Mouse (Mus musculus) inflammation-experienced regulatory T-cells, adult 6 months (primary cell): ENCODE results near the gene Tdrkh. TPM values are rescaled to one million over a fixed set of nuclear protein-coding genes. Genes with fewer than 3 reads are reported as not detected.

ENCODE experiments used
- ATAC-seq: one replicate; pipeline ENCODE4 v1.8.0; 2017
- polyA plus RNA-seq, 3 experiments: library from polyadenylated mRNA; unstranded; fragments of 100-300 nt; shearing (Covaris generic); gene quantifications; one replicate each; pipeline ENCODE4 v1.2.1; 2017

Gene Tdrkh
- polyA plus RNA-seq, 3 experiments from 2014 or later = 4.8 to 11.2 (median 7.8) TPM

DNA sequence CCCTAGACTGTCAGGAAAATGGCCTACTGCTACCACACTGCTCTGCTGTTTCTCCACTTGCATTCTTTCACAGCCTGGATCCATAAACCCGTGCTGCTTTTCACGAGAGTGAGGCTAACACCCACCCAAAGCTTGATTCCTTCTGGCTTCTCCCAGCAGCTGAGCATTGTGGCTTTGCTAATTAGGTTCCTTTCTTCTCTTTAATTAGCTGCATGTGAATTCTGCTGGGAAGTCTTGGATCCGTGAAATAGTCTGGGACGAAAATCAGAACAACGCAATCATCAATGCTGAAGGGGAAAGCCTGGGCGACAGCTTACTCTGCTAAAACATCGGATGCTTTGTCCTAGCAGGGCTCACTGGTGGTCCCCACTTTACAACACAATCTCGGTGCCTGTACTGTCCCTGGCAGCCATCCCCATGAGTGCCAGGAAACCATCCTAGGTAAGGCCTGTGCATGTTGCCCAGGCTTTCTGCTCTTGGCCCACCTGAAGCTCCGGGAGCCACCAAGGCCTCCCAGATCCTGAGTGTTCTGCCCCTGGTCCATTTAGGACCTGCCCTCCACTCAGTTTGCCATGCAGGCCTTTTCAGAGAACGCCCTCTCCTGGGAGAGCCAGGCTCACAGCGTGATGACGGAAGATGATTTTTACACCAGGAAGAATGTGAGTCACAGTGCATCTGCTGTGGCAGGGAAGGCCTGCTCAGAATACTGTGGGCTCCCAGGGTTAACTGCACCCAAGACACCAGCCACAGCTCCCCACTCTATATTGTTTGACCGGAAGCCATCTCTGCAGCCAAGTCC lies 52.8 kb downstream of the Tdrkh start:
- no peak for ATAC-seq

- no peak for ATAC-seq
Measured at GRCm38 (mm10) chr3:94468931-94469330, 55.9 kb downstream of the Tdrkh start.

DNA sequence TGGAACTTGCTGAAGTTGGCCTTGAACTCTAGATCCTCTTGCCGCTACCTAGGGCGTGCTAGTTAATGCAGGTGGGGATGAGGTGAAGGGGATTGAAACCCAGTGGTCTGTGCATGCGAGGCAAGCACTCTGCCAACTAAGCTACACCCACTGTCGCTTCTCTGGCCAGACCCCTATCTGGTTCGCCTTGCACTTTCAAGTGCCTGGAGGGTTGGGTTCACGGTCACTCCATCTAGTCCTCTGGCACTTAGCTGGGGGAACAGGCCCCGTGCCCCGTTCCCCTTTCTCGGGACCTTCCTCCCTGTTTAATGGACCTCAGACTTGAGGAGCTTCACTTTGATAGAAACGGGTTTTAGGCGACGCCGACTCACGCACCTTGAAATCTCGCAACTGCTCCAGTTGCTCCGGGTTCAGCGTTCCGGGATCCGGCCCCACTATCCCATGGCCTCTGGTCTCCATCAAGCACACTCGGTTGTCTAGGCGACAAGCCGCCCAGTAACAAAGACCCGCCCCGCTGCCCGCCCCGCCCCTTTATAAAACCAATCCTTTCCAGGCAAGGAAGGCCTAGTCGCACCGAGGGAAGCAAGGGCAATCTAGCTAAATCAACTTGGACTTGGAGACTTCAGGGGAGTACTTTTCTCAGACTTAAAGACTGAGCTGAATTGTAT lies 59.5 kb downstream of the Tdrkh start:
- no peak for ATAC-seq

DNA sequence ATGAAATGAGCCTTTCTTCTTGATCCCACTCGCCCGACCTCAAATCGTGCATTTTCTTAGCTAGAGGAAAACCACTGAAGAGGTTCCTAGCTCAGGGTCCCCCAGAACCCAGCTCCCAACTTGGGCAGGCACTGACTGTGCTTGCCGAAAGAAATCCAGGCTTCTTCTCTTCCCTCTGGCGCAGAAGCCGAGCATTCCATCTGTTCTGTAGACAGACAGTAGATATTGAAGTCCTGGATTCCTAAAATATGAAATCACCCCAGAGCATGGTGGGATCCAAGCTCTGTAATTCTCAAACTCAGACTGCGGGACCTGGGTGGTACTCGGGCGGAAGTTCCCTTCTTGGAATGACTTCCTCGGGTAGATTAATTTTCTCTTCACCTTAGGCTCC lies 60.0 kb downstream of the Tdrkh start:
- no peak for ATAC-seq

DNA sequence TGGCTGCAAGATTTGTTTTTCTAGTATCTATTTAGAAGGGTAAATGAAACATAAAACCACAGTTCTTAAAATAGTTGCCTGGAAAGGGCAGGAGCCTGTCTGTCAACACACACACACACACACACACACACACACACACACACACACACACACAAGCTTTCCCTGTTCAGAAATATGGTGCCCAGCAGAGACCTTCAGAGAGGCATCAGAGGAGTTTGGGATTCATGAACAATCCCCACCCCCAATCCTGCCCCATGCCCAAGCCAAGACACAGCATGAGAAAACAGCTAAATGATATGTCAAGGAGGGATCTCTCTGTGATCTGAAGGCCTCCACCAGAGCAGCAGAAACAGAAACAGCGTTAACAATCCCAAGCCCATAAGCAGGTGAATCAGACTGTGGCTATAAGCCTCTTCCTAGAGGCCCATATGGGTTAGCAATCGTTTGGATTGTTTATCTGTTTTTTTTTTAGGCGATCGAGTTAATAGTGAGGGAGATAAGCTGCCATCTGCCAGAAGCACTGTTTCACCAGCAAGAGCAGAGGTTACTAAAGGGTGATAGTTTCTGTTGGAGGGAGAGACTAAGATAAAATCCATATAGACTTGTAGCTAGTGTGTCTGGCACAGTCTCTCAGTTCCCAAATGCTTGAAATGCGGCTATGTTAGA lies 60.6 kb downstream of the Tdrkh start:
- no peak for ATAC-seq

DNA sequence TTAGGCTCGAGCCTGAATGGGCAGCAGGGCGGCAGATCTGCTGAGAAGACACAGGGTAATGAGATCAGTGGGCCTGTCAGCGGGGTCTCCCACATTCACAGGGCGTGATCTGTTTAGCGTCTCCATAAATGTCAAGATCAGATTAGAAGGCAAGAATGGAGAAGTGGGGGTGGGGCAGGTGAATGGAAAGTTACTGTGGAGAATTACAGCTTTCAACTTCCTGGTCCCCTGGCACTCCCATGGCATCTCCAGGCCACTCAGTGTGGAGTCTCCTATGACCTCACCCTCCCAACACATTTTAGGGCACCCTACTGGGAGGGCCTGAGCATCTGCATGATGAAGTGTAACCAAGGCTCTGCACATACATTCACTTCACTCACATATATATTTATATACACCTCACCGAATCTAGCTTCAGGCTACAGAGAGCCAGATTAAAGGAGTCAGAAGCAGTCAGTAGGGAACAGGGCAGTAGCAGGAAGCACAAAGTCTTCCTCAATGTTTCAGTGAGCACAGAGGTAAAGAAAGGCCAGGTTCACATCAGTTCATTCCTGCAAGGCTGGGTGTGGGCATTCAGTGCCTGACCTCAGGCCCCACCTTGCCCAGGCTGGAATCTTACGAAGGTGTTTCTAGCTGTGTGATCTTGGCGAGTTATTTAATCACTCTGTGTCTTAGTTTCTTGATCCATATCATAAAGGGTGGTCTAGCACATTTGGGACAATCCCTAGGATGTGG lies 63.4 kb downstream of the Tdrkh start:
- no peak for ATAC-seq

DNA sequence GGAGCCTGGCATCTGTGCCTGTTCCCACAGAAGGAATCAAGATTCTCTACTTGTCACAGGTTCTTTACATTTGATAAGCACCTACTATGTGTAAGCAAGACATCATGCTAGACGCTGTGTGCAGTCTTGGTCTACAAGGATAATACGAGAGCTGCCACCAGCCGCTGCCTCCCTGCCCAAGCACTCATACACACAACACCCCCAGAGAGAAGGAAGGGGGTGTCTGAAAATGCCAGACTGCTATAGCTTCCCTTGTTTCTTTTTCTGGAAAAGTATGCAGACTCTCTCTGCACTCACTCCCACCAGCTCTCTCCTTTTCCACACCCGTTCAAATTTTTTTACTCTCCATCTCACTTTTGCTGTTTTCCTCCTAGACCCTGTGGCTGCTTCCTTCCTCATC lies 64.4 kb downstream of the Tdrkh start:
- ATAC-seq = no peak

- no peak for ATAC-seq
Measured at GRCm38 (mm10) chr3:94477981-94478422, 64.9 kb downstream of the Tdrkh start, which contains the start of gene Celf3. TSS of gene Celf3 (plus strand) at chr3:94478295.

DNA sequence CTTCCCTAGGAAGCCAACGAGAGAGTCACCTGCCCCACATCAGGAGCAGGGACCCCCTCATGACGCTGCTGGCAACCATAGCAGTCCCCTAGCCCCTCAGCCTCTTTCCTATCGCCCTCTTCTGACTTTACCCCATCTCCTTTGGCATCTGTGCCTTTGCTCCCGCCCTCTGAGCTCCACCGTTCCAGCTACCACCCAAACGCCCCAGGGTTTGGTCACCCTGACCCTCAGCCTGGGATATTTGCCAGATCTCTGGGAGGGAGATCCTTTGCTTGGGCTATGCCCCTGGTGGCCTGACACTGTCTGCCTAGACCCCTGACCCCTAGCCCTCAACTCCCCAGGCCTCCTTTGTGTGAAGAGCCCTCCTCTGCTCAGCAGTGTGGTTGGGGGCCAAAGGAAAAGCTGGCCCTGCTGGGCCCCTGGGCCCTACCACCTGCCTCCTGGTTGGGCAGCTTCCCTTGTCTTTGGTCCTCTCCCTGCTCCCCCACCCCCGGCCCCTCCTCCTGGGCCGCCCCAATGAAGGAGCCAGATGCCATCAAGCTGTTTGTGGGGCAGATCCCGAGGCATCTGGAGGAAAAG lies 65.6 kb downstream of the Tdrkh start:
- ATAC-seq = no peak

GRCm38 (mm10) chr3:94479564-94479963 lies 66.5 kb downstream of the Tdrkh start:
- ATAC-seq = no peak

DNA sequence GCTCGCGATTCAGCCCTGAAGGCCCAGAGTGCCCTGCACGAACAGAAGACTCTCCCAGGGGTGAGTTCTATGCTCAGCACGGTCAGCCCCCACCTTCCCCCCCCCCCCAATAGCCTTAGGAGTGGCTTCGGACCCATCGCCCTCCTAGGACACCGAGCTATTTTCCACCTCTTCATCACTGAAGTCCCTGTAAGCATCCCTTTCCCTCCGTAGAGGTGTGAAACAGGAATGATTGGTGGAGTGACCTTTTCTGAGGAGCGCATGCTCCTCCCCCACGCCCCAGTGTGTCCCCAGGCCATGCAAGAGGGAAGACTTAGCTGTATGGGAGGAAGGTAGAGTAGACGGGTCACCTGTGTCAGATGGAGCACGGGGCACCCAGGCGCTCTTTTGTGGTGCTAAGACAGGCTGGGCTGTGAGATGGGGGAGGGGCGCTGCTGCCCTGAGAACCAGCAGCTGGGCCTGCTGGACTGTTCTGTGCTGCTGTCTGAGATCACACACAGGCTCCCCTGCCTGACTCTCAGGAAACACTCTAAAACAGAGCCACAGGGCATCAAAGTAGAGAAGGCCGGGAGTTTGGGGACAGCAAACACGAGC lies 67.3 kb downstream of the Tdrkh start, which contains the start of gene Riiad1:
TSS of gene Riiad1 (minus strand) at position 51 of the 594 bp plus-strand sequence.
- no peak for ATAC-seq

- ATAC-seq = no peak
Measured at GRCm38 (mm10) chr3:94481429-94481828, 68.4 kb downstream of the Tdrkh start.

DNA sequence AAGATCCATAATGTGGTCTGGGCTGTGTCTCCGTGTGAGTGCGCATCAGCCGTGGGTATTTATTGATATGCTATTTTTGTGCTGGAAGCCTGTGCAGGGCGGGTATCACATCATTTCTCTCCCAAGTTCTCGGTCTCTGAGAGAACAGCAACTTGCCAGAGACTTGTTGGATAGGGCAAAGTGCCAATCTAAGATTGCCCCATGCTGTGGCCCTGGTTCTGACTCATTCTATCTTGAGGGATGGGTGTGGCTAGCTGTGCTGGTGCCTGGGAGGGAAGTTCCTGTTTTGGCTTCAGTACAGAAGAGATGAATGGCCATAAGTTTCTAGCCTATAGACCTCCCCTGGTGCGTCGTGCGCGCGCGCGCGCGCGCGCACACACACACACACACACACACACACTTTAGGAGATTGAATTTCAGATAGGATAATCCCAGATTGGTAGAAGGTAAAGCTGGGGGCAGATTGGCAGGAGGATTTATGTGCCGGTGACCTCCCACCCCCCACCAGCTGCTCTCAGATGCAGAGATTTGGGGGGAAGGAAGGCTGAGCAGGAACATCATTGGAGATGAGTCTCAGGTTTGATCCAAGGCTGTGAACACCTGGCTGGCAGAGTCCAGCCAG lies 69.8 kb downstream of the Tdrkh start:
- peak; percentile 39 for ATAC-seq

- peak; percentile 63 for ATAC-seq
Measured at GRCm38 (mm10) chr3:94483790-94484439, 70.8 kb downstream of the Tdrkh start.

Other genes with a start within 250 kb of the Tdrkh start
- not detected for gene Gm10696, start 235.1 kb upstream of the Tdrkh start, polyA plus RNA-seq
- not detected for gene Gm5286, start 216.6 kb upstream of the Tdrkh start, polyA plus RNA-seq
- not detected for gene Gm4778, start 149.2 kb upstream of the Tdrkh start, polyA plus RNA-seq
- 10 to 100 TPM in 1 of 3 experiments, 1 to 10 TPM in 2; 7.0 to 10.7 (median 9.0) TPM for gene Them4, start 103.2 kb upstream of the Tdrkh start, polyA plus RNA-seq
- gene Them5, start 71.2 kb upstream of the Tdrkh start, polyA plus RNA-seq = not detected
- gene C2cd4d, start 50.8 kb upstream of the Tdrkh start, polyA plus RNA-seq = not detected
- gene Rorc, start 40.5 kb upstream of the Tdrkh start, polyA plus RNA-seq = 10 to 100 TPM in 2 of 3 experiments, 1 to 10 TPM in 1; 5.4 to 13.2 (median 13.1) TPM
- gene Lingo4, start 14.8 kb upstream of the Tdrkh start, polyA plus RNA-seq = 1 to 10 TPM in 2 of 3 experiments, under 1 TPM in 1; 0.45 to 2.3 (median 1.5) TPM
- gene Mrpl9, start 30.0 kb downstream of the Tdrkh start, polyA plus RNA-seq = 10 to 100 TPM; 45.9 to 67.0 (median 66.8) TPM
- gene Oaz3, start 30.6 kb downstream of the Tdrkh start, polyA plus RNA-seq = 1 to 10 TPM in 2 of 3 experiments, under 1 TPM in 1; 0.75 to 1.2 (median 1.0) TPM
- 1 to 10 TPM in 1 of 3 experiments, under 1 TPM in 2; 0.73 to 1.5 (median 0.87) TPM for gene Celf3, start 65.0 kb downstream of the Tdrkh start, polyA plus RNA-seq
- not detected for gene Riiad1, start 67.1 kb downstream of the Tdrkh start, polyA plus RNA-seq
- gene Snx27, start 169.4 kb downstream of the Tdrkh start, polyA plus RNA-seq = 10 to 100 TPM; 12.2 to 17.5 (median 16.6) TPM
- gene Gm10972, start 229.8 kb downstream of the Tdrkh start, polyA plus RNA-seq = not detected
- 1 to 10 TPM; 1.8 to 3.9 (median 3.3) TPM for gene Tuft1, start 245.6 kb downstream of the Tdrkh start, polyA plus RNA-seq